Comparison of ENCODE assay signal across 31 mouse cellular contexts in genomic region chr19:55211698-55212097, GRCm38 (mm10). TPM values are rescaled to one million over a fixed set of nuclear protein-coding genes. Genes with fewer than 3 reads are reported as not detected.
DNase-seq lines count a peak whose midpoint lies in the region; ATAC-seq and TF ChIP-seq lines count a peak whose summit lies in the region.
"Had no signal": no experiment of that assay in that cellular context is flagged by ENCODE, and none has a peak within 500 bp of the region (broad histone marks: within the 10 kb centered on the region; RNA-seq: fewer than 3 reads in every experiment).

No protein-coding gene starts in this region.

- H3K9me3 ChIP-seq in heart, embryonic 14.5 days (ENCODE audit: control insufficient read depth, low read length): no peaks in the 10 kb centered on the region
- no peaks in the 10 kb centered on the region for H3K9me3 ChIP-seq in liver, embryonic 12.5 days (replicated peaks)
- H3K9me3 ChIP-seq in liver, postnatal 0 days (ENCODE audit: low read length): no peaks in the 10 kb centered on the region
- H3K9me3 ChIP-seq in midbrain, postnatal 0 days (ENCODE audit: low read length): no peaks in the 10 kb centered on the region
- no peaks in the 10 kb centered on the region for H3K9me3 ChIP-seq in midbrain, embryonic 16.5 days (replicated peaks; ENCODE audit: control insufficient read depth, low read length, poor library complexity, severe bottlenecking)
- H3K9me3 ChIP-seq: heart, embryonic 12.5 days; limb, embryonic 13.5 days; neural tube, embryonic 13.5 days had no signal

- no peaks in the 10 kb centered on the region for H3K36me3 ChIP-seq in heart, embryonic 14.5 days (ENCODE audit: control insufficient read depth, insufficient read depth, low read length)
- H3K36me3 ChIP-seq in liver, embryonic 12.5 days: no peaks in the 10 kb centered on the region
- no peaks in the 10 kb centered on the region for H3K36me3 ChIP-seq in liver, postnatal 0 days (replicated peaks; ENCODE audit: insufficient read depth, low read length)
- H3K36me3 ChIP-seq in midbrain, postnatal 0 days (ENCODE audit: insufficient read depth, low read length): no peaks in the 10 kb centered on the region
- H3K36me3 ChIP-seq in midbrain, embryonic 16.5 days (ENCODE audit: control insufficient read depth, insufficient read depth, low read length): no peaks in the 10 kb centered on the region
- H3K36me3 ChIP-seq: heart, embryonic 12.5 days; limb, embryonic 13.5 days; neural tube, embryonic 13.5 days had no signal

- peak; percentile 24; the same call in 1 of the 2 replicates for ATAC-seq in heart, embryonic 14.5 days (ENCODE audit: insufficient number of reproducible peaks, insufficient read depth, low FRiP score, low read depth)
- ATAC-seq in liver, embryonic 12.5 days: 0 out of 2 replicates have a peak, but pooled peaks have one; percentile 11
- no peak for ATAC-seq in liver, postnatal 0 days
- peak; percentile 31; the same call in 1 of the 2 replicates for ATAC-seq in midbrain, postnatal 0 days (ENCODE audit: low FRiP score)
- ATAC-seq in midbrain, embryonic 16.5 days: no peak
- ATAC-seq in megakaryocyte progenitor cell, adult 5-6 weeks (replicated peaks; ENCODE audit: poor library complexity): no peak
- ATAC-seq: forebrain, embryonic 16.5 days; intestine, embryonic 16.5 days had no signal

- H3K9ac ChIP-seq in heart, embryonic 14.5 days (ENCODE audit: low read length): no peak overlapping the region
- H3K9ac ChIP-seq in liver, embryonic 12.5 days: no peak overlapping the region
- no peak overlapping the region for H3K9ac ChIP-seq in liver, postnatal 0 days (replicated peaks)
- no peak overlapping the region for H3K9ac ChIP-seq in midbrain, postnatal 0 days (replicated peaks; ENCODE audit: low read length, poor library complexity, severe bottlenecking)
- no peak overlapping the region for H3K9ac ChIP-seq in midbrain, embryonic 16.5 days (ENCODE audit: low read depth, low read length)
- H3K9ac ChIP-seq: heart, embryonic 12.5 days; limb, embryonic 13.5 days; neural tube, embryonic 13.5 days had no signal

- H3K27me3 ChIP-seq in heart, embryonic 14.5 days (ENCODE audit: control insufficient read depth, insufficient read depth, low read length): no peaks in the 10 kb centered on the region
- peaks cover 7% of the 10 kb centered on the region; the same call in 1 of the 2 replicates for H3K27me3 ChIP-seq in liver, embryonic 12.5 days (replicated peaks)
- H3K27me3 ChIP-seq in liver, postnatal 0 days (ENCODE audit: insufficient read depth, low read length): 0 out of 2 replicates have a peak, but pooled peaks cover 2% of the 10 kb centered on the region
- H3K27me3 ChIP-seq in midbrain, postnatal 0 days (ENCODE audit: insufficient read depth, low read length): no peaks in the 10 kb centered on the region
- H3K27me3 ChIP-seq in midbrain, embryonic 16.5 days (ENCODE audit: control insufficient read depth, insufficient read depth, low read depth, low read length): 0 out of 2 replicates have a peak, but pooled peaks cover 2% of the 10 kb centered on the region
- H3K27me3 ChIP-seq: neural tube, embryonic 13.5 days had no signal

- H3K4me1 ChIP-seq in heart, embryonic 14.5 days (ENCODE audit: control insufficient read depth in 2 of 2, insufficient read depth in 2 of 2, low read length in 2 of 2): no peaks in the 10 kb centered on the region
- H3K4me1 ChIP-seq in liver, embryonic 12.5 days: peaks cover 15% of the 10 kb centered on the region
- no peaks in the 10 kb centered on the region for H3K4me1 ChIP-seq in liver, postnatal 0 days (ENCODE audit: insufficient read depth)
- H3K4me1 ChIP-seq in midbrain, postnatal 0 days (ENCODE audit: insufficient read depth, low read length): no peaks in the 10 kb centered on the region
- no peaks in the 10 kb centered on the region for H3K4me1 ChIP-seq in midbrain, embryonic 16.5 days (ENCODE audit: control insufficient read depth, insufficient read depth, low read length)
- H3K4me1 ChIP-seq: heart, embryonic 12.5 days; neural tube, embryonic 13.5 days had no signal

- DNase-seq in heart, adult 18-20 months: no peak
- no peak for DNase-seq in liver, postnatal 0 days
- DNase-seq in midbrain, postnatal 0 days (ENCODE audit: low spot score): no peak
- DNase-seq: adrenal gland, postnatal 25 days; cerebellum, adult 11-12 months; cerebellum, postnatal 10 days; gastrocnemius, adult 2 months; gastrocnemius, postnatal 36 days; heart, adult 2 months; heart, postnatal 10 days; kidney, adult 9 months; kidney, postnatal 14 days; layer of hippocampus, adult 9-11 months; lung, adult 18-20 months; lung, postnatal 36 days; right cerebral cortex, postnatal 4 days had no signal

- TF ChIP-seq EP300 in liver, postnatal 0 days (IDR thresholded peaks at IDR 0.05; ENCODE audit: low read depth): no peak

- TF ChIP-seq CTCF in liver, postnatal 0 days (IDR thresholded peaks at IDR 0.05; ENCODE audit: low read depth): no peak
- no peak for TF ChIP-seq CTCF in midbrain, postnatal 0 days (IDR thresholded peaks at IDR 0.05)

- no peak overlapping the region for H3K4me3 ChIP-seq in heart, embryonic 14.5 days (ENCODE audit: control insufficient read depth in 1 of 2, insufficient read depth in 1 of 2, low read depth in 1 of 2, low read length in 2 of 2)
- no peak overlapping the region for H3K4me3 ChIP-seq in liver, embryonic 12.5 days
- no peak overlapping the region for H3K4me3 ChIP-seq in liver, postnatal 0 days (ENCODE audit: low read depth, low read length)
- no peak overlapping the region for H3K4me3 ChIP-seq in midbrain, postnatal 0 days (ENCODE audit: low read depth, low read length)
- H3K4me3 ChIP-seq in midbrain, embryonic 16.5 days (ENCODE audit: low read depth, low read length): no peak overlapping the region
- H3K4me3 ChIP-seq: gastrocnemius, adult 2 months; heart, adult 2 months; heart, embryonic 12.5 days; limb, embryonic 13.5 days; megakaryocyte, embryonic 14.5 days; neural tube, embryonic 13.5 days had no signal

- WGBS in heart, embryonic 14.5 days: 75% methylated on average over 1 of the region's 1 CpGs
- 74% methylated on average over 1 of the region's 1 CpGs for WGBS in liver, embryonic 12.5 days (ENCODE audit: insufficient replicate concordance)
- 75% methylated on average over 1 of the region's 1 CpGs for WGBS in liver, postnatal 0 days (ENCODE audit: insufficient replicate concordance)
- WGBS in midbrain, postnatal 0 days: 86% methylated on average over 1 of the region's 1 CpGs
- WGBS in midbrain, embryonic 16.5 days: 100% methylated on average over 1 of the region's 1 CpGs

- H3K27ac ChIP-seq in heart, embryonic 14.5 days (replicated peaks in 1 of 2; ENCODE audit: control insufficient read depth in 1 of 2, insufficient read depth in 1 of 2, low read depth in 2 of 2, low read length in 2 of 2): no peak overlapping the region
- H3K27ac ChIP-seq in liver, embryonic 12.5 days: no peak overlapping the region
- no peak overlapping the region for H3K27ac ChIP-seq in liver, postnatal 0 days (ENCODE audit: low read depth)
- H3K27ac ChIP-seq in midbrain, postnatal 0 days (ENCODE audit: low read depth, low read length): no peak overlapping the region
- H3K27ac ChIP-seq in midbrain, embryonic 16.5 days (ENCODE audit: low read length): no peak overlapping the region
- H3K27ac ChIP-seq: gastrocnemius, adult 2 months; heart, adult 2 months; limb, embryonic 13.5 days; neural tube, embryonic 13.5 days had no signal

- H3K4me2 ChIP-seq in heart, embryonic 14.5 days (ENCODE audit: low read length): no peak overlapping the region
- H3K4me2 ChIP-seq in liver, embryonic 12.5 days: no peak overlapping the region
- no peak overlapping the region for H3K4me2 ChIP-seq in liver, postnatal 0 days (ENCODE audit: low read depth, low read length)
- H3K4me2 ChIP-seq in midbrain, postnatal 0 days (ENCODE audit: low read depth, low read length, poor library complexity, severe bottlenecking): no peak overlapping the region
- no peak overlapping the region for H3K4me2 ChIP-seq in midbrain, embryonic 16.5 days (ENCODE audit: low read length)
- H3K4me2 ChIP-seq: heart, embryonic 12.5 days; limb, embryonic 13.5 days; liver, embryonic 11.5 days; neural tube, embryonic 13.5 days had no signal

RNA-seq across cellular contexts. Expression of gene Gucy2g, which starts 29.3 kb away (rescaled TPM):
- polyA plus RNA-seq in heart, embryonic 14.5 days (2014; fragmentation: Nextera tagmentation; extraction: Ambion mirVana): not detected in 2 replicates
- under 1 TPM in 1 of 2 experiments, not detected in 1; 0.10 TPM for total RNA-seq in heart, adult 18-20 months (2021)
- polyA plus RNA-seq in liver, embryonic 12.5 days (2016; fragmentation: Nextera tagmentation; extraction: Ambion mirVana): 0.04 TPM in 1 of 2 replicates, not detected in the other
- 0.02 TPM in 1 of 2 replicates, not detected in the other for polyA plus RNA-seq in liver, postnatal 0 days (2015; fragmentation: Nextera tagmentation; extraction: Ambion mirVana)
- total RNA-seq in midbrain, postnatal 0 days (2014; rRNA removed): not detected in 2 replicates
- not detected in 2 replicates for polyA plus RNA-seq in midbrain, postnatal 0 days (2015; fragmentation: Nextera tagmentation; extraction: Ambion mirVana)
- 0.05 TPM in 1 of 2 replicates, not detected in the other for polyA plus RNA-seq in midbrain, embryonic 16.5 days (2015; fragmentation: Nextera tagmentation; extraction: Ambion mirVana)
- total RNA-seq in megakaryocyte progenitor cell, adult 5-6 weeks (2015): not detected in 2 replicates
- total RNA-seq in megakaryocyte progenitor cell, adult 5-6 weeks (2017): not detected in 2 replicates
- total RNA-seq: adrenal gland, adult 18-20 months; adrenal gland, postnatal 25 days; hematopoietic stem cell, adult 5-6 weeks had no signal
- polyA plus RNA-seq: forebrain, embryonic 16.5 days; limb, embryonic 13.5 days; neural tube, embryonic 13.5 days had no signal

RNA-seq across cellular contexts. Expression of gene Tectb, which starts 31.2 kb away (rescaled TPM):
- polyA plus RNA-seq in heart, embryonic 14.5 days (2014; fragmentation: Nextera tagmentation; extraction: Ambion mirVana): not detected in 2 replicates
- total RNA-seq in heart, adult 18-20 months (2021): under 1 TPM in 1 of 2 experiments, not detected in 1; 0.41 TPM
- polyA plus RNA-seq in liver, embryonic 12.5 days (2016; fragmentation: Nextera tagmentation; extraction: Ambion mirVana): 0.05 and 0.06 TPM in 2 replicates
- polyA plus RNA-seq in liver, postnatal 0 days (2015; fragmentation: Nextera tagmentation; extraction: Ambion mirVana): 0.09 and 0.19 TPM in 2 replicates
- 0.09 TPM in 1 of 2 replicates, not detected in the other for total RNA-seq in midbrain, postnatal 0 days (2014; rRNA removed)
- polyA plus RNA-seq in midbrain, postnatal 0 days (2015; fragmentation: Nextera tagmentation; extraction: Ambion mirVana): 0.16 and 0.34 TPM in 2 replicates
- polyA plus RNA-seq in midbrain, embryonic 16.5 days (2015; fragmentation: Nextera tagmentation; extraction: Ambion mirVana): 0.15 and 0.41 TPM in 2 replicates
- total RNA-seq in megakaryocyte progenitor cell, adult 5-6 weeks (2015): not detected in 2 replicates
- not detected in 2 replicates for total RNA-seq in megakaryocyte progenitor cell, adult 5-6 weeks (2017)
- total RNA-seq: common myeloid progenitor, adult 5-6 weeks; gastrocnemius, adult 2 months; hematopoietic stem cell, adult 5-6 weeks had no signal
- polyA plus RNA-seq: forebrain, embryonic 16.5 days; heart, embryonic 12.5 days; limb, embryonic 13.5 days; liver, embryonic 11.5 days; spleen, adult 2 months had no signal

RNA-seq across cellular contexts. Expression of gene Acsl5, which starts 40.0 kb away (rescaled TPM):
- polyA plus RNA-seq in heart, embryonic 14.5 days (2014; fragmentation: Nextera tagmentation; extraction: Ambion mirVana): 30.7 and 31.6 TPM in 2 replicates
- 10 to 100 TPM; 11.7 to 33.6 TPM for total RNA-seq in heart, adult 18-20 months (2021)
- polyA plus RNA-seq in liver, embryonic 12.5 days (2016; fragmentation: Nextera tagmentation; extraction: Ambion mirVana): 110 and 115 TPM in 2 replicates
- polyA plus RNA-seq in liver, postnatal 0 days (2015; fragmentation: Nextera tagmentation; extraction: Ambion mirVana): 397 and 414 TPM in 2 replicates
- 15.1 and 18.0 TPM in 2 replicates for total RNA-seq in midbrain, postnatal 0 days (2014; rRNA removed)
- polyA plus RNA-seq in midbrain, postnatal 0 days (2015; fragmentation: Nextera tagmentation; extraction: Ambion mirVana): 12.7 and 13.9 TPM in 2 replicates
- 14.7 and 18.2 TPM in 2 replicates for polyA plus RNA-seq in midbrain, embryonic 16.5 days (2015; fragmentation: Nextera tagmentation; extraction: Ambion mirVana)
- total RNA-seq in megakaryocyte progenitor cell, adult 5-6 weeks (2015): 115 and 141 TPM in 2 replicates
- 114 and 115 TPM in 2 replicates for total RNA-seq in megakaryocyte progenitor cell, adult 5-6 weeks (2017)

Comparison
In these comparisons a context has a peak if more than half of its experiments do, and no peak if none do; other contexts are left out.
1. ATAC-seq: peak in heart, embryonic 14.5 days (single experiment), liver, embryonic 12.5 days (single experiment) and midbrain, postnatal 0 days (single experiment); none in liver, postnatal 0 days (single experiment), midbrain, embryonic 16.5 days (single experiment) and megakaryocyte progenitor cell, adult 5-6 weeks (single experiment).